Mouse (Mus musculus) embryonic facial prominence, embryonic 15.5 days (tissue): Measurements from ENCODE around the gene Cdkn1a. TPM values are rescaled to one million over a fixed set of nuclear protein-coding genes. Genes with fewer than 3 reads are reported as not detected.
A peak's percentile ranks its signal among the peaks of the same experiment; 100 is the strongest.

Experiments
- ATAC-seq: fragments of 200-750 bp; cut with Nextera tagmentation; 2 replicates; pipeline ENCODE4 v1.8.0; 2017; ENCODE audit warnings: low read depth, moderate TSS enrichment; ENCODE audit not compliant: insufficient number of reproducible peaks, low FRiP score, low TSS enrichment
- H3K27ac ChIP-seq: fragments of 300-500 bp; sonication (generic); replicated peaks from 2 replicates; pipeline ENCODE4 v1.5.1; 2015; ENCODE audit warnings: mild to moderate bottlenecking, inconsistent platforms
- H3K27me3 ChIP-seq: fragments of 300-500 bp; sonication (generic); 2 replicates; pipeline ENCODE4 v1.6.1; 2015; ENCODE audit warnings: inconsistent platforms
- H3K36me3 ChIP-seq: fragments of 300-500 bp; sonication (generic); 2 replicates; pipeline ENCODE4 v1.6.1; 2015; ENCODE audit warnings: mild to moderate bottlenecking, inconsistent platforms
- H3K4me1 ChIP-seq: fragments of 300-500 bp; sonication (generic); 2 replicates; pipeline ENCODE4 v1.6.1; 2015; ENCODE audit warnings: inconsistent platforms
- H3K4me2 ChIP-seq: fragments of 300-500 bp; sonication (generic); replicated peaks from 2 replicates; pipeline ENCODE4 v1.6.1; 2015; ENCODE audit warnings: mild to moderate bottlenecking, inconsistent platforms
- H3K4me3 ChIP-seq: fragments of 300-500 bp; sonication (generic); replicated peaks from 2 replicates; pipeline ENCODE4 v1.5.1; 2015; ENCODE audit warnings: mild to moderate bottlenecking, inconsistent platforms
- H3K9ac ChIP-seq: fragments of 300-500 bp; sonication (generic); 2 replicates; pipeline ENCODE4 v1.6.1; 2015; ENCODE audit warnings: inconsistent platforms
- H3K9me3 ChIP-seq: fragments of 300-500 bp; sonication (generic); replicated peaks from 2 replicates; pipeline ENCODE4 v1.6.1; 2016; ENCODE audit warnings: inconsistent platforms
- WGBS: fragments of 180-500 bp; shearing (Covaris S2); methylation state at CpG from one replicate; pipeline ENCODE4 v1.1.7; 2015; 5-methylcytosine and 5-hydroxymethylcytosine counted together
- polyA plus RNA-seq: library from polyadenylated mRNA; unstranded; fragments of >200 nt; fragmentation: Nextera tagmentation; extraction: Ambion mirVana; gene quantifications from 2 replicates; pipeline ENCODE4 v1.2.1, GENCODE M21; 2015

Cdkn1a gene
- polyA plus RNA-seq, 1 experiment from 2014 or later: 347 TPM

DNA sequence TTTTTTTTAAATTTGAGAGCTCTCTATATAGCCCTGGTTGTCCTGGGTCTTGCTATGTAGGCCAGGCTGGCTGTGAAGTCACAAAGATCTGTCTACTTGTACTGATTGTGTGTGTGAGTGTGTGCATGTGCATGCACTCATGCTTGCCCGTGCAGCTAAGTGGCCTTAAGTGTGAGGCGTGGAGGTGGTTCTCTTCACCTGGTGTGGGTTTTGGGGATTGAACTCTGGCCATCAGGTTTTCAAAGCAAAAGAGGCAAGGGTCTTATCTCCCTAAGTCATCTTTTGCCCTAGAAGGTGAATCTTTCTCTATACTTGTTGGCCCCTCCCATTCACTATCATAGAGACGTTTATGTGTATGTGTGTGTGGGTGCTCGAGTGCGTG, 41.3 kb upstream of the Cdkn1a start:
- Histone ChIP-seq H3K4me2 (no peak overlapping the region), H3K9ac (no peak overlapping the region), H3K4me3 (no peak overlapping the region), H3K27ac (no peak overlapping the region), H3K9me3 (no peaks in the 10 kb centered on the region), H3K27me3 (no peaks in the 10 kb centered on the region), H3K4me1 (peaks cover 27% of the 10 kb centered on the region), H3K36me3 (peaks cover 32% of the 10 kb centered on the region)
- ATAC-seq: no peak
- WGBS: 70% methylated on average over 5 of the region's 5 CpGs

DNA sequence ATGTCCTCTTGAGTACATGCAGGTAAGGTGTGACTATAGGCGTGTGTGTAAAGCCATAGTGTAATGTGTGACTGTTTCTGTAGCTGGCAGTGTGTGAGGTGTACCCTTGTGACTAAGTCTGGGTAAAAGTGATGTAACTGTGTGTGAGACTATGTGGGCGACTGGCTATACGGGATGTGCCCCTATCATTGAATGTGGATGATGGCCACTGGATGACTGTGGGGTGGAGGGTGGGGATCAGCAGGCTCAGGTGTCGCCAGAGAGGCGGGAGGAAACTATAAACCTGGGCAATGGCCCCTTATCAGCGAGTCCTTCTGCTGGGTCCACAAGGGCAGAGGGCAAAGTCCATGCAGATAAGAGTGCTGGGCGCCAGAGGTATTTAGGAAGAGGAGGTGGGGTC, 40.9 kb upstream of the Cdkn1a start:
- ATAC-seq: no peak
- H3K9me3 ChIP-seq: no peaks in the 10 kb centered on the region
- 78% methylated on average over 7 of the region's 7 CpGs for WGBS
- H3K4me2 ChIP-seq: no peak overlapping the region
- H3K27ac ChIP-seq: no peak overlapping the region
- no peak overlapping the region for H3K4me3 ChIP-seq
- H3K27me3 ChIP-seq: no peaks in the 10 kb centered on the region
- peaks cover 28% of the 10 kb centered on the region for H3K4me1 ChIP-seq
- H3K9ac ChIP-seq: no peak overlapping the region
- H3K36me3 ChIP-seq: peaks cover 27% of the 10 kb centered on the region

DNA sequence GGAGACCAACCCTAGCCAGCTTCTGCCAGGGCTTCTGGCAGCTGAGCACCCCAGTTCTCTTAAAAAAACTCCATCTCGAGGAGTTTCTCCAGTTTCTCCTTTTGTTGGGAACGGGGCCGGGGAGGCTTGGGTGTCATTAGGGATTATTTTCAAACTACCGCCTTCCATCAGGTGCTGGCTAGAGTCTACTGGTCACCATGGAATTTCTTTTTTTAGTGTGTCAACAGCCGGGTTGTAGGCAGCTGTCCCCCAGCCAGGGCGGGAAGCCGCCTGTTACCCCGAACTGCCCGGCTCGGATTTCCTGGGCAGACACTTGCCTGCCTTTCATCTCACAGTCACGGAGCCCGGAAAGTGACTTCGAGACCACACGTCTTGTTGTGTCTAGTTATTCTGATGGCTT, 40.0 kb upstream of the Cdkn1a start:
- Histone ChIP-seq H3K36me3 (peaks cover 19% of the 10 kb centered on the region; the same call in 1 of the 2 replicates), H3K4me2 (no peak overlapping the region), H3K4me1 (peaks cover 32% of the 10 kb centered on the region), H3K27me3 (no peaks in the 10 kb centered on the region), H3K27ac (peak overlapping the region; percentile 63; the same call in 1 of the 2 replicates), H3K4me3 (no peak overlapping the region), H3K9ac (no peak overlapping the region), H3K9me3 (no peaks in the 10 kb centered on the region)
- 33% methylated on average over 14 of the region's 14 CpGs for WGBS
- ATAC-seq: no peak

DNA sequence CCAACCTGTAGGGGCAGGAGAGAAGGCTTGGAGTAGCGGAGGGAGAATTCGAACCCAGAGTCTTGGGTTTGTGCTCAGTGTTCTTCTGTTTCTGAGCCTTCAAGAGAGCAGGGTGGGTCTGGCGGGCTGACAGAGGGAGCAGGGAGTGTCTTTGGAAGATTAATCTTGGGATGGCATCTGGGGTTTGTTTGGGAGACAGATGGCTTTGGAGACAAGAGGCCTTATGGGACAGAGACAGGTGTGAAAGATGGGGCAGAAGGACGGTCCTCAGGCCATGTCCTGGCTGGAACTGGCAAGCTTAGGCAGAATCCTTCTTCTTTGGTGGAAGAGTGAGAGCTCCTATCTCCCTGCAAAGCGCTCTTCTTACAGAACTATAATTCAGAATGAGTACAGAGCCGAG, 37.7 kb upstream of the Cdkn1a start:
- 88% methylated on average over 6 of the region's 6 CpGs for WGBS

DNA sequence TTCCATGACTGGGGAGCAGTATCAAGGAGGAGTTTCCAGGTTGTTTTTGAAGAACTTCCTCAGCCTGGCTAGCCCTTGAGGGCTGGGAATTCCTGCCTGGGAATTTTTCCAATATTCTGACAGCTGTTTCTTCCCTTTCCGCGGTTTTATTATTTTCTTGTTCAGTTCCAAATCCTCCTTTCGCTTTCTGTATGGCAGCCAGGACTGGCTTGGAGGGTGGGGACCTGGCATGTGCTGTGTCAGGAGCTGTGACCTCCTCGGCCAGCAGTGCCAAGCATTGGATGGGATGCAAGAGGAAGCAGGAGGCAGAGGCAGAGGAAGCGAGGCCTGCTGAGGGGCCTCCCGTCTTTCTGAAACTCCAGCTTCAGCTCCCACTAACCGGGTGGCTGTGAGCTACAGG, 36.9 kb upstream of the Cdkn1a start:
- H3K4me1 ChIP-seq: peaks cover 61% of the 10 kb centered on the region
- H3K4me3 ChIP-seq: no peak overlapping the region
- H3K36me3 ChIP-seq: no peaks in the 10 kb centered on the region
- peak overlapping the region; percentile 55 for H3K27ac ChIP-seq
- H3K9ac ChIP-seq: no peak overlapping the region
- H3K27me3 ChIP-seq: no peaks in the 10 kb centered on the region
- no peaks in the 10 kb centered on the region for H3K9me3 ChIP-seq
- ATAC-seq: no peak; the same call in 1 of the 2 replicates
- 31% methylated on average over 7 of the region's 7 CpGs for WGBS
- H3K4me2 ChIP-seq: no peak overlapping the region

More for the DNA sequence above, 37.7 kb upstream of the Cdkn1a start:
- Histone ChIP-seq H3K9me3 (no peaks in the 10 kb centered on the region), H3K9ac (no peak overlapping the region), H3K4me3 (no peak overlapping the region), H3K27me3 (no peaks in the 10 kb centered on the region), H3K36me3 (no peaks in the 10 kb centered on the region), H3K27ac (peak overlapping the region; percentile 55), H3K4me1 (peaks cover 53% of the 10 kb centered on the region), H3K4me2 (no peak overlapping the region)
- ATAC-seq: no peak

DNA sequence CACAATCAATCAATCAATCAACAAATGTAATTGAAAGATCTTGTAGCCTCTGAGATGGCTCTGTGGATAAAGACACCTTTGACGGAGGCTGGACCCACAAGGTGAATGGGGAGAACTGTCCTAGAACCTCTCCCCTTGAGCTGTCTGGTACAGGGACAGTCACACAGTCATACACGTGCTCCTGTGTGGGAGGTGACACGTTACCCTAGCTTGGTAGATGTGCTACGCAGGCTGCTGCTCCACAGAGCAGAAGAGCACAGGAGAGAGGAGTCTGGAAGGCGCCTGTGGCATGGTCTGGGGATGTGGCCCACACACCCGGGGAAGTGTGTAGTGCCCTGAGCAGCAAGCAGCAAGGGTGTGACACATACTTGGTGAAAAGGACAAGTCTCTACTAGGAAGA, 36.3 kb upstream of the Cdkn1a start:
- Histone ChIP-seq H3K9ac (no peak overlapping the region), H3K9me3 (no peaks in the 10 kb centered on the region), H3K4me2 (no peak overlapping the region), H3K4me3 (no peak overlapping the region), H3K36me3 (no peaks in the 10 kb centered on the region), H3K27me3 (no peaks in the 10 kb centered on the region), H3K4me1 (peaks cover 64% of the 10 kb centered on the region), H3K27ac (0 out of 2 replicates have a peak overlapping the region, but pooled peaks have one; percentile 55)
- ATAC-seq: no peak
- 63% methylated on average over 6 of the region's 6 CpGs for WGBS

DNA sequence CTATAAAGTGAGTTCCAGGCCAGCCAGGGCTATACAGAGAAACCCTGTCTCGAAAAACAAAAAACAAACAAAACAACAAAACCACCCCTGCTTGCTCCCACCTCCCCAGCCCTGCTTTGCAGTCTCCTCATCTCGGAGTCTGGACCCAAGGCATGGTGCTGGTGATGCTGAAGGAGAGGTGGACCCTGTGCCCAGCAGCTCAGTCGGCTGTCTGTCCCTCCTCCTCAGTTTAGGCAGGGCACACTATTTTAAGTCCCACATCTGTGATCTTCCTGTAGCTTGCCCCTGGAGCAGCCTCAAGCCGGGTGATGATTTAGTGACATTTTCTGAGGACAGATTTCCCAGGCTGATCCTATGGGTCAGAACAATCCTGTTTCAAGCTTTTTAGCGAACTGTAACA, 35.2 kb upstream of the Cdkn1a start:
- Histone ChIP-seq H3K9me3 (no peaks in the 10 kb centered on the region), H3K9ac (no peak overlapping the region), H3K27me3 (no peaks in the 10 kb centered on the region), H3K36me3 (no peaks in the 10 kb centered on the region), H3K4me2 (no peak overlapping the region), H3K4me1 (peaks cover 62% of the 10 kb centered on the region), H3K4me3 (no peak overlapping the region), H3K27ac (0 out of 2 replicates have a peak overlapping the region, but pooled peaks have one; percentile 28)
- no peak for ATAC-seq
- 59% methylated on average over 5 of the region's 5 CpGs for WGBS

DNA sequence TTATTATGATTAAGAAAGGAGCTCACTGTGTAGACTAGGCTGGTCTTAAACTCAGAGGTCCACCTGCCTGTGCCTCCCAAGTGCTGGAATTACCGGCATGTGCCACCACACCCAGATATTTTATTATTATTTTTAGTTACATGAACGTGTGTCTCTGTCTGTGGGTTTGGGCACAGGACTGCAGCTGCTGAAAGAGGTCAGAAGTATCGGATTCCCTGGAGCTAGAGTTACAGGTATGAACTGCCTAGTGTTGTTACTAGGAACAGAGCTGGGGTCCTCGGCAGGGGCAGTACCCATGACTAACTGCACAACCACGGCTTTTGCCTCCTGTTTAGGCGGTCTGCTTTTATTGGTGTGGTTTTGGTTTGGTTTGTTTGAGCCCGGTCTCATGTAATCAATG, 34.6 kb upstream of the Cdkn1a start:
- Histone ChIP-seq H3K9ac (no peak overlapping the region), H3K27me3 (no peaks in the 10 kb centered on the region), H3K27ac (peak overlapping the region; percentile 68), H3K4me2 (peak overlapping the region; percentile 21), H3K9me3 (no peaks in the 10 kb centered on the region), H3K36me3 (no peaks in the 10 kb centered on the region), H3K4me3 (no peak overlapping the region), H3K4me1 (peaks cover 56% of the 10 kb centered on the region)
- WGBS: 16% methylated on average over 7 of the region's 7 CpGs
- peak; percentile 31; the same call in 1 of the 2 replicates for ATAC-seq

DNA sequence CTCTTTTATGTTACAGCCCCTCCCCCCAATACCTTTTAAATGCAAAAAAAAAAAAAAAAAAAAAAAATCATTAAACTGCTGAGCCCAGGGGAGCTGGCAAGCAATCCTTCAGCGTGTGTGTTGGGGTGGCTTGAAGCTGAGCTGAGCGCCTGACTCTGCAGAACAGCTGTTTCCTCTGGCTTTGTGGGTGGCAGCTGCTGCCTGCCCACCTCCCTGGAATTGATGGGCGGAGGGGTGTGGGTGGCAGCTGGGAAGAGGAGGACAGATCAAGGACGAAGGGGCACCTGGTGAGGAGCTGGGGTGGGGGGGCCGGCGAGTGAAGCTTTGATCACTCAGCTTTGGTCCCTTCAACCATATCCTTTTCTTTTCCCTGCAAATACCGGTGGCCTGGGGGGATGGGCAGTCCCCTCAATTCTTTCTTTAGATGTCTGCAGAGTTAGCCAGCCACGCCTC, 34.1 kb upstream of the Cdkn1a start:
- H3K9ac ChIP-seq: no peak overlapping the region
- ATAC-seq: peak; percentile 58
- 2% methylated on average over 8 of the region's 8 CpGs for WGBS
- peaks cover 54% of the 10 kb centered on the region for H3K4me1 ChIP-seq
- H3K27me3 ChIP-seq: no peaks in the 10 kb centered on the region
- H3K27ac ChIP-seq: peak overlapping the region; percentile 68
- H3K4me2 ChIP-seq: peak overlapping the region; percentile 21
- no peaks in the 10 kb centered on the region for H3K9me3 ChIP-seq
- no peaks in the 10 kb centered on the region for H3K36me3 ChIP-seq
- H3K4me3 ChIP-seq: no peak overlapping the region

DNA sequence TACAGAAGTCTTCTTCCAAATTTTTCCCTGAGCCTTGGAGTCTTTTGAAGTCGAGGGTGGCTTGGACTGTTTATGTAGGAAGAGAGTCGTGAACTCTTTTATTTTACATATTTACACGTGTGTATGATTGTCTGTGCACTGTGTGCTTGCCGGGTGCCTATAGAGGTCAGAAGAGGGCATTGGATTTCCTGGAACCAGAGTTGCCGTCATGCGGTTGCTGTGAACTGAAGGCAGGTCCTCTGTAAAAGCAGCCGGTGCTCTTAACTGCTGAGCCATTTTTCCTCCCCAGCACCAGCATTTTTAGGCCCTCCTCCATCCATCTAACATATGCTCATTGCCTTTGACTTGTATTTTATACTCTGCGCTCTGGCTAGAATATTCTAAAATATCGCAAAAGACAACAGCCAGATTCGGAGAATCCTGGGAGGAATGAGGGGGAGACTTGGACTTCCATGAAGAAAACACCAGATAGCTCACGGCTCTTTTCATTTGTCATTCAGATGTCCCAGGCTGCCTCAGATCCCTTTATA, 33.4 kb upstream of the Cdkn1a start:
- Histone ChIP-seq H3K4me1 (peaks cover 59% of the 10 kb centered on the region), H3K36me3 (no peaks in the 10 kb centered on the region), H3K27me3 (no peaks in the 10 kb centered on the region), H3K27ac (peak overlapping the region; percentile 68; the same call in 1 of the 2 replicates), H3K9ac (no peak overlapping the region), H3K9me3 (no peaks in the 10 kb centered on the region), H3K4me3 (no peak overlapping the region), H3K4me2 (no peak overlapping the region)
- WGBS: 70% methylated on average over 11 of the region's 11 CpGs
- ATAC-seq: no peak

DNA sequence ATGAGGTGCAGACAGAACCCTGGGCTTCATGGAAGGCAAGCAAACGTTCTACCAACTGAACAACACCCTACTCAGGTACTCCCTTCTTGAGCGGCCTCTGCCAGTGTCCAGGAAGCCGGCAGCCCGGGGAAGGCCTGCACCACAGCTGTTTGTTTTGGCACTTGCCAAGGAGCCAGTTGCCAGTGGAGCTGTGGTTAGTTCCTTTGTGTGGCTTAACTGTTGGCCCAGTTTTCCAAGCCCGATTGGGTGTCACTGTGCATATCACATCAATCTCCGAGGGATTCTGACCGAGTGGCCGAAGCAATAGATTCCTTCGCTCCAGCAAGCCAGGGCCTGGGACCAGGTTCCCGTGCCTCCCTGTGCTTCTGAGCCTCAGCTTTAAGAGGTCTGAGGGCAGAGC, 32.8 kb upstream of the Cdkn1a start:
- 60% methylated on average over 10 of the region's 10 CpGs for WGBS
- peak overlapping the region; percentile 68; the same call in 1 of the 2 replicates for H3K27ac ChIP-seq

DNA sequence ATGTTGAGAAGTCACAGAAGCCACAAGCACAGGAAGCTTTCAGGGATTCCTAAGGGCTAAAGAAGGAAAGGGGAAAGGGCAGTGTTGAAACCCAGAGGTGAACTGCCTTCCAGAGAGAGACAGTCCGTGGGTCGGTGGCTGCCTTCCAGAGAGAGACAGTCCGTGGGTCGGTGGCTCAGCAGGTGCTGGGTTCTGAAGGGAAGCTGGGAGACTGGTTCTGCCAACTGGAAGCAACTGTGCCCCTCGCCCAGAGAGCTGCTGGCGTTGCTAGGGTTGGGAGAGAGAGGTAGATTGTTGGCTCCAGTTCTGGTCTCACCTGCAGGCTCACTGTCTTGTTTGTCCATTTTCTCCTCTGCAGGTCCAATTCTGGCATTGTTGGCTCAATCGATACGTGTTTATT, 32.3 kb upstream of the Cdkn1a start:
- no peaks in the 10 kb centered on the region for H3K27me3 ChIP-seq
- peak overlapping the region; percentile 68; the same call in 1 of the 2 replicates for H3K27ac ChIP-seq
- peaks cover 64% of the 10 kb centered on the region for H3K4me1 ChIP-seq
- no peak overlapping the region for H3K4me2 ChIP-seq
- H3K9ac ChIP-seq: no peak overlapping the region
- H3K4me3 ChIP-seq: no peak overlapping the region
- 78% methylated on average over 8 of the region's 8 CpGs for WGBS
- no peak for ATAC-seq
- no peaks in the 10 kb centered on the region for H3K36me3 ChIP-seq
- no peaks in the 10 kb centered on the region for H3K9me3 ChIP-seq

More for the DNA sequence above, 32.8 kb upstream of the Cdkn1a start:
- no peak for ATAC-seq
- H3K4me1 ChIP-seq: peaks cover 64% of the 10 kb centered on the region
- H3K9me3 ChIP-seq: no peaks in the 10 kb centered on the region
- no peaks in the 10 kb centered on the region for H3K27me3 ChIP-seq
- no peaks in the 10 kb centered on the region for H3K36me3 ChIP-seq
- no peak overlapping the region for H3K4me3 ChIP-seq
- no peak overlapping the region for H3K4me2 ChIP-seq
- no peak overlapping the region for H3K9ac ChIP-seq
